Mouse (Mus musculus): ENCODE data around the gene 2610001J05Rik. TPM values are rescaled to one million over a fixed set of nuclear protein-coding genes. Genes with fewer than 3 reads are reported as not detected.

The 2610001J05Rik gene
- total and polyA plus RNA-seq, 3 experiments, result 28.1 to 45.4 TPM; not detected in 1

- Histone ChIP-seq H3K4me1 (ENCODE audit: control insufficient read depth in 1 of 2, insufficient read depth in 2 of 2, low read length in 2 of 2) (no peaks in the 10 kb centered on the region), H3K4me3 (ENCODE audit: control insufficient read depth in 1 of 2, insufficient read depth in 1 of 2, low read depth in 2 of 2, low read length in 2 of 2) (no peak overlapping the region), H3K9me3 (replicated peaks; ENCODE audit: insufficient read depth, low read length) (no peaks in the 10 kb centered on the region), H3K9ac (ENCODE audit: control insufficient read depth, low read depth, low read length, poor library complexity, severe bottlenecking) (no peak overlapping the region), H3K36me3 (ENCODE audit: control insufficient read depth in 1 of 2, insufficient read depth in 2 of 2, low read length in 2 of 2) (no peaks in the 10 kb centered on the region), H3K79me2 (ENCODE audit: control insufficient read depth, insufficient read depth, low read length, poor library complexity) (no peaks in the 10 kb centered on the region), H3K27ac (ENCODE audit: control insufficient read depth, low read depth, low read length) (no peak overlapping the region), H3K27me3 (ENCODE audit: control insufficient read depth in 1 of 2, insufficient read depth in 2 of 2, low read length in 2 of 2) (peaks cover 2 to 3% of the 10 kb centered on the region in 2 experiments; a peak in 3 of 4 replicates)
- DNase-seq (ENCODE audit: low read depth, low spot score), result no peak
- TF ChIP-seq MAFK (IDR thresholded peaks at IDR 0.05; ENCODE audit: borderline replicate concordance, low read depth, low read length) (no peak), ZMIZ1 (IDR thresholded peaks at IDR 0.05; ENCODE audit: low read depth, low read length) (no peak), JUND (IDR thresholded peaks at IDR 0.05; ENCODE audit: low read depth, low read length) (no peak), MAX (IDR thresholded peaks at IDR 0.05; ENCODE audit: low read length) (no peak), MYB (IDR thresholded peaks at IDR 0.05; ENCODE audit: low read depth, low read length) (no peak), POLR2AphosphoS5 (IDR thresholded peaks at IDR 0.05; ENCODE audit: borderline replicate concordance, low read depth, low read length) (no peak), TCF12 (IDR thresholded peaks at IDR 0.05; ENCODE audit: low read depth, low read length) (no peak), ZNF384 (IDR thresholded peaks at IDR 0.05; ENCODE audit: low read depth, low read length) (no peak), USF1 (IDR thresholded peaks at IDR 0.05; ENCODE audit: low read depth, low read length) (no peak), MYC (IDR thresholded peaks at IDR 0.05; ENCODE audit: low read depth, low read length) (no peak), SMC3 (IDR thresholded peaks at IDR 0.05; ENCODE audit: low read depth, low read length) (no peak), MXI1 (IDR thresholded peaks at IDR 0.05; ENCODE audit: low read depth, low read length) (no peak)
Measured at GRCm38 (mm10) chr6:13836967-13837570, 34.2 kb downstream of the 2610001J05Rik start.

GRCm38 (mm10) chr6:13835720-13836665, 35.3 kb downstream of the 2610001J05Rik start:
- TF ChIP-seq CHD1 (IDR thresholded peaks at IDR 0.05; ENCODE audit: low read depth, low read length) (no peak), POLR2A (IDR thresholded peaks at IDR 0.05; ENCODE audit: control insufficient read depth in 1 of 2, insufficient read depth in 1 of 2, low read depth in 1 of 2, low read length in 2 of 2, poor library complexity in 1 of 2) (no peak), ZNF384 (IDR thresholded peaks at IDR 0.05; ENCODE audit: low read depth, low read length) (no peak), ZMIZ1 (IDR thresholded peaks at IDR 0.05; ENCODE audit: low read depth, low read length) (no peak), NRF1 (IDR thresholded peaks at IDR 0.05; ENCODE audit: insufficient read depth, low read depth, low read length, poor library complexity, severe bottlenecking) (no peak), GATA1 (IDR thresholded peaks at IDR 0.05; ENCODE audit: low read depth, low read length) (no peak), GABPA (IDR thresholded peaks at IDR 0.05; ENCODE audit: low read depth, low read length) (no peak), ZC3H11A (IDR thresholded peaks at IDR 0.05; ENCODE audit: low read depth, low read length) (no peak)
- no peaks in the 10 kb centered on the region for H3K4me1 ChIP-seq (ENCODE audit: control insufficient read depth in 1 of 2, insufficient read depth in 2 of 2, low read length in 2 of 2)
- H3K27ac ChIP-seq (ENCODE audit: control insufficient read depth, low read depth, low read length), result no peak overlapping the region

More at GRCm38 (mm10) chr6:13835720-13836665, 35.3 kb downstream of the 2610001J05Rik start:
- no peak for DNase-seq (ENCODE audit: low read depth, low spot score)
- no peaks in the 10 kb centered on the region for H3K9me3 ChIP-seq (replicated peaks; ENCODE audit: insufficient read depth, low read length)
- H3K9ac ChIP-seq (ENCODE audit: control insufficient read depth, low read depth, low read length, poor library complexity, severe bottlenecking), result no peak overlapping the region
- H3K79me2 ChIP-seq (ENCODE audit: control insufficient read depth, insufficient read depth, low read length, poor library complexity), result no peaks in the 10 kb centered on the region
- H3K27me3 ChIP-seq (ENCODE audit: control insufficient read depth in 1 of 2, insufficient read depth in 2 of 2, low read length in 2 of 2), result peaks cover 2 to 4% of the 10 kb centered on the region in 2 experiments; a peak in 3 of 4 replicates
- no peaks in the 10 kb centered on the region for H3K36me3 ChIP-seq (ENCODE audit: control insufficient read depth in 1 of 2, insufficient read depth in 2 of 2, low read length in 2 of 2)
- H3K4me3 ChIP-seq (ENCODE audit: control insufficient read depth in 1 of 2, insufficient read depth in 1 of 2, low read depth in 2 of 2, low read length in 2 of 2), result no peak overlapping the region
